Mouse (Mus musculus): Measurements from ENCODE around the gene Olfr709-ps1. TPM values are rescaled to one million over a fixed set of nuclear protein-coding genes. Genes with fewer than 3 reads are reported as not detected.
"Not testable (repeated sequence)": the region's sequence is repeated elsewhere in the genome, so short reads cannot be mapped to it uniquely, and the experiment has no call there.

The Olfr709-ps1 gene
- total RNA-seq (2017), result not detected in 3 replicates

- ATAC-seq (replicated peaks; ENCODE audit: insufficient number of reproducible peaks, low FRiP score, low TSS enrichment, poor library complexity, severe bottlenecking), result no peak
These were observed at the start of gene Olfr709-ps1 for GRCm38 (mm10) chr7:106932119-106932518. Olfr709-ps1 (minus strand) TSS chr7:106932219.

GRCm38 (mm10) chr7:106975353-106975752 is 43.3 kb upstream of the Olfr709-ps1 start, which contains the start of gene Olfr711:
Olfr711 (minus strand) TSS chr7:106975453.
- ATAC-seq (replicated peaks; ENCODE audit: insufficient number of reproducible peaks, low FRiP score, low TSS enrichment, poor library complexity, severe bottlenecking), result no peak

GRCm38 (mm10) chr7:106967503-106967902 is 35.5 kb upstream of the Olfr709-ps1 start:
- ATAC-seq (replicated peaks; ENCODE audit: insufficient number of reproducible peaks, low FRiP score, low TSS enrichment, poor library complexity, severe bottlenecking), result not testable (repeated sequence)

GRCm38 (mm10) chr7:106963837-106964236 is 31.8 kb upstream of the Olfr709-ps1 start, which contains the start of gene Olfr6:
Olfr6 (minus strand) TSS chr7:106963937.
- ATAC-seq (replicated peaks; ENCODE audit: insufficient number of reproducible peaks, low FRiP score, low TSS enrichment, poor library complexity, severe bottlenecking), result no peak

GRCm38 (mm10) chr7:106948212-106948611 is 16.2 kb upstream of the Olfr709-ps1 start, which contains the start of gene Olfr710:
Olfr710 (minus strand) TSS chr7:106948312.
- no peak for ATAC-seq (replicated peaks; ENCODE audit: insufficient number of reproducible peaks, low FRiP score, low TSS enrichment, poor library complexity, severe bottlenecking)

GRCm38 (mm10) chr7:106920961-106921360 is 11.1 kb downstream of the Olfr709-ps1 start:
- ATAC-seq (replicated peaks; ENCODE audit: insufficient number of reproducible peaks, low FRiP score, low TSS enrichment, poor library complexity, severe bottlenecking), result not testable (repeated sequence)

- ATAC-seq (replicated peaks; ENCODE audit: insufficient number of reproducible peaks, low FRiP score, low TSS enrichment, poor library complexity, severe bottlenecking), result no peak
These were observed 24.3 kb downstream of the Olfr709-ps1 start, which contains the start of gene Olfr1532-ps1 for GRCm38 (mm10) chr7:106907676-106908075. Olfr1532-ps1 (plus strand) TSS chr7:106908001.

GRCm38 (mm10) chr7:106901141-106901540 is 30.9 kb downstream of the Olfr709-ps1 start, which contains the start of gene Olfr707:
Olfr707 (minus strand) TSS chr7:106901241.
- not testable (repeated sequence) for ATAC-seq (replicated peaks; ENCODE audit: insufficient number of reproducible peaks, low FRiP score, low TSS enrichment, poor library complexity, severe bottlenecking)

- ATAC-seq (replicated peaks; ENCODE audit: insufficient number of reproducible peaks, low FRiP score, low TSS enrichment, poor library complexity, severe bottlenecking), result no peak
These were observed 44.0 kb downstream of the Olfr709-ps1 start, which contains the start of gene Olfr706 for GRCm38 (mm10) chr7:106888062-106888461. Olfr706 (minus strand) TSS chr7:106888162.

GRCm38 (mm10) chr7:106876791-106877190 is 55.2 kb downstream of the Olfr709-ps1 start, which contains the start of gene Olfr705:
Olfr705 (minus strand) TSS chr7:106876891.
- no peak for ATAC-seq (replicated peaks; ENCODE audit: insufficient number of reproducible peaks, low FRiP score, low TSS enrichment, poor library complexity, severe bottlenecking)

Other genes with a start within 250 kb of the Olfr709-ps1 start
- not detected in 3 replicates for gene Olfr694, start 240.4 kb downstream of the Olfr709-ps1 start, total RNA-seq (2017)
- gene Olfr695, start 215.8 kb downstream of the Olfr709-ps1 start, total RNA-seq (2017), result not detected in 3 replicates
- gene Olfr697, start 189.8 kb downstream of the Olfr709-ps1 start, total RNA-seq (2017), result not detected in 3 replicates
- gene Olfr698, start 176.8 kb downstream of the Olfr709-ps1 start, total RNA-seq (2017), result not detected in 3 replicates
- gene Olfr699, start 139.0 kb downstream of the Olfr709-ps1 start, total RNA-seq (2017), result not detected in 3 replicates
- not detected in 3 replicates for gene Olfr700, start 123.4 kb downstream of the Olfr709-ps1 start, total RNA-seq (2017)
- not detected in 3 replicates for gene Olfr701, start 118.1 kb downstream of the Olfr709-ps1 start, total RNA-seq (2017)
- gene Olfr702, start 98.3 kb downstream of the Olfr709-ps1 start, total RNA-seq (2017), result not detected in 3 replicates
- gene Olfr703, start 88.9 kb downstream of the Olfr709-ps1 start, total RNA-seq (2017), result not detected in 3 replicates
- gene Olfr704, start 69.0 kb downstream of the Olfr709-ps1 start, total RNA-seq (2017), result not detected in 3 replicates
- not detected in 3 replicates for gene Olfr705, start 55.3 kb downstream of the Olfr709-ps1 start, total RNA-seq (2017)
- gene Olfr706, start 44.1 kb downstream of the Olfr709-ps1 start, total RNA-seq (2017), result not detected in 3 replicates
- not detected in 3 replicates for gene Olfr707, start 31.0 kb downstream of the Olfr709-ps1 start, total RNA-seq (2017)
- gene Olfr1532-ps1, start 24.2 kb downstream of the Olfr709-ps1 start, total RNA-seq (2017), result not detected in 3 replicates
- not detected in 3 replicates for gene Olfr710, start 16.1 kb upstream of the Olfr709-ps1 start, total RNA-seq (2017)
- not detected in 3 replicates for gene Olfr6, start 31.7 kb upstream of the Olfr709-ps1 start, total RNA-seq (2017)
- not detected in 3 replicates for gene Olfr711, start 43.2 kb upstream of the Olfr709-ps1 start, total RNA-seq (2017)
- gene Olfr2, start 73.9 kb upstream of the Olfr709-ps1 start, total RNA-seq (2017), result not detected in 3 replicates
- gene Olfr713, start 99.0 kb upstream of the Olfr709-ps1 start, total RNA-seq (2017), result not detected in 3 replicates
- gene Olfr714, start 138.8 kb upstream of the Olfr709-ps1 start, total RNA-seq (2017), result not detected in 3 replicates
- gene Olfr17, start 161.0 kb upstream of the Olfr709-ps1 start, total RNA-seq (2017), result not detected in 3 replicates
- gene Olfr715b, start 178.2 kb upstream of the Olfr709-ps1 start, total RNA-seq (2017), result not detected in 3 replicates
- not detected in 3 replicates for gene Olfr715, start 198.9 kb upstream of the Olfr709-ps1 start, total RNA-seq (2017)
- not detected in 3 replicates for gene Olfr716, start 206.1 kb upstream of the Olfr709-ps1 start, total RNA-seq (2017)
- not detected in 3 replicates for gene Nlrp14, start 234.8 kb upstream of the Olfr709-ps1 start, total RNA-seq (2017)

All from monocyte, adult 5-6 weeks (primary cell).